Mouse (Mus musculus) hindbrain, embryonic 14.5 days (tissue): ENCODE measurements around the gene Zfp981. TPM values are rescaled to one million over a fixed set of nuclear protein-coding genes. Genes with fewer than 3 reads are reported as not detected.
A peak's percentile ranks its signal among the peaks of the same experiment; 100 is the strongest.
"Not testable (repeated sequence)": the region's sequence is repeated elsewhere in the genome, so short reads cannot be mapped to it uniquely, and the experiment has no call there.

Experiments used
- ATAC-seq: fragments of 200-750 bp; cut with Nextera tagmentation; 2 replicates; pipeline ENCODE4 v1.8.0; 2017; ENCODE audit warnings: moderate number of reproducible peaks, mild to moderate bottlenecking, moderate TSS enrichment, moderate library complexity; ENCODE audit not compliant: low FRiP score
- DNase-seq: peaks from one replicate; pipeline ENCODE4 v3.0.0-alpha.2; 2015; ENCODE audit warnings: low spot score
- H3K27ac ChIP-seq: fragments of 300-500 bp; sonication (generic); 2 replicates; pipeline ENCODE4 v1.5.1; 2014; ENCODE audit warnings: mild to moderate bottlenecking, moderate library complexity
- H3K27me3 ChIP-seq: fragments of 300-500 bp; sonication (generic); 2 replicates; pipeline ENCODE4 v1.6.1; 2014; ENCODE audit warnings: mild to moderate bottlenecking, low read length, mixed read lengths; ENCODE audit not compliant: control insufficient read depth, insufficient read depth
- H3K36me3 ChIP-seq: fragments of 300-500 bp; sonication (generic); replicated peaks from 2 replicates; pipeline ENCODE4 v1.6.1; 2014; ENCODE audit not compliant: control insufficient read depth, insufficient read depth
- H3K4me1 ChIP-seq: fragments of 300-500 bp; sonication (generic); replicated peaks from 2 replicates; pipeline ENCODE4 v1.6.1; 2014; ENCODE audit warnings: antibody characterized with exemption, low read length, mixed read lengths; ENCODE audit not compliant: control insufficient read depth, insufficient read depth
- H3K4me2 ChIP-seq: fragments of 300-500 bp; sonication (generic); replicated peaks from 2 replicates; pipeline ENCODE4 v1.6.1; 2014; ENCODE audit warnings: mild to moderate bottlenecking, moderate library complexity
- H3K4me3 ChIP-seq: fragments of 300-500 bp; sonication (generic); replicated peaks from 2 replicates; pipeline ENCODE4 v1.5.1; 2014; ENCODE audit warnings: mild to moderate bottlenecking, low read length
- H3K9ac ChIP-seq: fragments of 300-500 bp; sonication (generic); 2 replicates; pipeline ENCODE4 v1.6.1; 2014
- H3K9me3 ChIP-seq: fragments of 300-500 bp; sonication (generic); 2 replicates; pipeline ENCODE4 v1.6.1; 2016; ENCODE audit warnings: low read length; ENCODE audit not compliant: control insufficient read depth
- WGBS: fragments of 180-500 bp; shearing (Covaris S2); extraction: QIAGEN DNeasy Blood & Tissue Kit; methylation state at CpG from one replicate; pipeline ENCODE4 v1.1.7; 2014; 5-methylcytosine and 5-hydroxymethylcytosine counted together
- polyA plus RNA-seq: library from polyadenylated mRNA; unstranded; fragments of >200 nt; fragmentation: Nextera tagmentation; extraction: Ambion mirVana; gene quantifications from 2 replicates; pipeline ENCODE4 v1.2.1, GENCODE M21; 2014

Zfp981 gene
- polyA plus RNA-seq, 1 experiment from 2014 or later, result 0.19 TPM

DNA sequence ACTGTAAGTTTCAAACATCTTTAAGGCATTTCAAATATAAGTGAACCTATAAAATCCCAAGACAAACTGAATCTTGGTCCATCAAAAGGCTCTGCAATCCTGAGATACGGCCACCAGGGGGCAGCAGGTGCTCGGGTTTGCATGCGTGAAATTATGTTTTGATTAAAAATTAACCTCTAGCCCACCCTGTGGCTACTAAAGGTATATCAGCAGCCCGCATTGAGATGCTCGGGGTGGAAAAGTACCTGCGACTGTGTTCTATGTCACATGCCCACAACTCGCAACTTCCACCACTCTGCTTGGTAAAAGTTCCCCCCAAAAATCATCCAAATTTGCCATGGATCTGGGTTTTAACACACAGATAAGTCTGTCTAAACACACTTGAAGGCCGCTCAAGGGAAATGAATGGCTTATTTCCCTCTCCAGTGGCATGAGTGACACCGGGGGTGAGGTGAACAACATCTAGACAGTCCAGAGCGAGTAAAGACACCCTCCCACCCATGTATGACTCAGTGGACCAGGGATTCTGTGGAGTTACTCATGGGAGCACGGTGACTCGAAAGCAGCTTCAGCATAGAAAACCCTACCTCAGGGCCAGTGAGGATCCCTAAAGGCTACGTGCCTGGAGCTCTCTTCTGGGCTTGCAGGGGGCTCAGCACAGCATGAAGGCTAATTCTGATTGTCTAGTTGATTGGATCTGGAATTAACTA, 18.1 kb upstream of the Zfp981 start:
- not testable (repeated sequence) for H3K36me3 ChIP-seq, DNase-seq, H3K4me1 ChIP-seq, H3K27me3 ChIP-seq, H3K4me3 ChIP-seq, H3K4me2 ChIP-seq, H3K9ac ChIP-seq, H3K27ac ChIP-seq
- H3K9me3 ChIP-seq, result peaks cover 84% of the 10 kb centered on the region
- 74% methylated on average over 13 of the region's 13 CpGs for WGBS
- peak; percentile 46 for ATAC-seq

DNA sequence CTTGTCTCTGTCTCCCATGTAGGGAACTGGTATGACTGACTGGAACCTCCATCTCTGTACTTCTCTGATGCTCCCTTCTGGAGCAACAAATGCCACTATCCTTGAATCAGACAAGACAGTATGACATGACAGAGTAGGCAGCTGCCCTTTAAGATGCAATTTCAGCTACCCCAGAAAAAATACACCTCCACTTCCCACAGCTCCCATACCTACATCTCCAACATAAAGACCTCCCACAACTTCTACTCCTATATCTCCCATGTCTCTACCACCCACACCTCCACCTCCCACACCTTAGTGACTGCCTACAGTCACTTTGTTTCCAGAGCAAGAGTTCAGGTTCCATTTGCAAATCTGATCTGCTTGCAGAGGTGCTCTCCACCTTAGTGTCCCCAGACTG, 17.2 kb upstream of the Zfp981 start:
- DNase-seq, H3K4me2 ChIP-seq, H3K4me3 ChIP-seq, H3K27ac ChIP-seq, H3K9ac ChIP-seq, H3K27me3 ChIP-seq, ATAC-seq, H3K4me1 ChIP-seq, H3K36me3 ChIP-seq: not testable (repeated sequence)
- H3K9me3 ChIP-seq, result peaks cover 86% of the 10 kb centered on the region

DNA sequence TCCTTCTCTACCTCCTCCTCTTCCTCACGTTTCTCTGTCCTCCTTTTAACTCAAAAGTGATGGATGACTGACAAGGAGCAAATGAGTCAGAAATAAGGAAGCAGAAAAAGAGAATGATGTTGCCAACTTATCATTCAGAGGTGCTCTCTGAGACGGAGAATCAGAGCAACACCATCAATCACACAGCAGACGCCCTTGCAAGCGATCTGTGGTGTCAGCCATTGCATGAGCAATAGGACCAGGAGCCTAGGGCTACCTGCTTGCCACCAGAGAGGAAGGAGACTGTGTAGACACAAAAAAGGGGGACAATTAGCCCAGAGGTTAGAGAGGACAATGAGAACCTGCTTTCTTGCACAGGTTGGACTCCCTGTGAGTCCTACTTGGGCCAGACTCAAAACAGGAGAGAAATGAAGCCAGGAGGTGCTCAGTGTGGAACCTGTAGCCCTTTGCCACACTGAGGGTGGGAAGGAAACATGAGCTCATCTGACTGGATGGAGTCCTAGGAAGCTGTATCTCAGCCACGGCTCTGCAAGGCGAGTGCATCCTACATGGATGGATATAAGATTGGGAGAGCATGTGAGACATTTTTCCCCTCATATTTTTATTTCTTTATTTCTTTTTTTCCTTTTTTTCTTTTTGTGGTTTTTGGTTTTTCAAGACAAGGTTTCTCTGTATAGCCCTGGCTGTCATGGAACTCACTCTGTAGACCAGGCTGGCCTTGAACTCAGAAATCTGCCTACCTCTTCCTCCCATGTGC, 16.5 kb upstream of the Zfp981 start:
- not testable (repeated sequence) for H3K9ac ChIP-seq, H3K36me3 ChIP-seq, DNase-seq, H3K27me3 ChIP-seq, H3K4me1 ChIP-seq, H3K27ac ChIP-seq, ATAC-seq, H3K4me3 ChIP-seq, H3K4me2 ChIP-seq
- 75% methylated on average over 6 of the region's 6 CpGs for WGBS
- peaks cover 81% of the 10 kb centered on the region for H3K9me3 ChIP-seq

DNA sequence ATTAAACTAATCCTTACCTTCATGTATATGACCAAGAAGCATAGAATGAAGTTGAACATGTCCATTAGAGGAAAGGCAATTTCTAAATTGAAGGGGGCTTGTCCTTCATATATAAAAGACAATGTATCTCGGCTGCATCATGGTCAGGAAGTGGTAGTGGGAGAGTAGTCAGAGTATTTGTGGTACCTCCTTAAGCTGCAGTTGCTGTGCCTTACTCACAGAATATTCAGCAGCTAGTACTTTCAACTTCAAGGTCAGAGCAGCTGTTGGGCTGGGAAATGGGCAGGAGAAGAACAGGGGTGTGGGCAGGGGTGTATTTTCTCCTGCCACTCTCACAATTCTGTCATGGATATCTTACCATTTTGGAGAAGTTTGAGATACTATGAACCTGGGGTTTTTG, 15.1 kb upstream of the Zfp981 start:
- H3K27ac ChIP-seq, H3K4me1 ChIP-seq, H3K27me3 ChIP-seq, H3K4me3 ChIP-seq, H3K4me2 ChIP-seq, H3K36me3 ChIP-seq, DNase-seq, H3K9ac ChIP-seq: not testable (repeated sequence)
- H3K9me3 ChIP-seq, result peaks cover 76% of the 10 kb centered on the region
- WGBS, result 67% methylated on average over 1 of the region's 1 CpGs
- ATAC-seq, result peak; percentile 36

DNA sequence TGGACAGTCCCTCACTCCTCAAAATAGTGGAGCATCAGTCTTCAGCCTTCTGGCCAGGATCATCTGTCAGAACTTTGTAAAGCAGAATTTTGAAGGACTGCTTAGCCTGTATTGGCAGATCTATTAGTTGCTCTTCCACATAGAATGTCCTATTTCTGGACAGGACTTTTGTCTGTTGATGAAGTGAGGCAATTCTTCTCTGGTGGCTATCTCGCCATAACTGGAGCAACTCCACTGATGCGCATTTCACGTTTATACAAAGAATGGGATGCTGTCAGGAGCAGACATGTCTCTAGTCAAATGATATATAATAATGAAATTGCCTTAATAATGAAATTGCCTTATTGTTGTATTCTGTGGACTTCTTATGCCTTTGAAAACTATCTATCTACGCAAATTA, 12.6 kb upstream of the Zfp981 start:
- not testable (repeated sequence) for H3K9ac ChIP-seq, ATAC-seq
- H3K9me3 ChIP-seq, result peaks cover 77% of the 10 kb centered on the region

GRCm38 (mm10) chr4:146491993-146492392, 9.8 kb upstream of the Zfp981 start:
- H3K9me3 ChIP-seq, result peaks cover 74% of the 10 kb centered on the region
- not testable (repeated sequence) for H3K36me3 ChIP-seq, H3K27me3 ChIP-seq, H3K27ac ChIP-seq, H3K4me2 ChIP-seq, H3K9ac ChIP-seq, H3K4me1 ChIP-seq, DNase-seq, H3K4me3 ChIP-seq
- WGBS, result 80% methylated on average over 1 of the region's 1 CpGs
- ATAC-seq, result peak; percentile 40; the same call in 1 of the 2 replicates

More for the DNA sequence above, 12.6 kb upstream of the Zfp981 start:
- not testable (repeated sequence) for H3K4me2 ChIP-seq, DNase-seq, H3K4me1 ChIP-seq, H3K4me3 ChIP-seq, H3K36me3 ChIP-seq, H3K27ac ChIP-seq, H3K27me3 ChIP-seq
- WGBS, result 77% methylated on average over 4 of the region's 4 CpGs

DNA sequence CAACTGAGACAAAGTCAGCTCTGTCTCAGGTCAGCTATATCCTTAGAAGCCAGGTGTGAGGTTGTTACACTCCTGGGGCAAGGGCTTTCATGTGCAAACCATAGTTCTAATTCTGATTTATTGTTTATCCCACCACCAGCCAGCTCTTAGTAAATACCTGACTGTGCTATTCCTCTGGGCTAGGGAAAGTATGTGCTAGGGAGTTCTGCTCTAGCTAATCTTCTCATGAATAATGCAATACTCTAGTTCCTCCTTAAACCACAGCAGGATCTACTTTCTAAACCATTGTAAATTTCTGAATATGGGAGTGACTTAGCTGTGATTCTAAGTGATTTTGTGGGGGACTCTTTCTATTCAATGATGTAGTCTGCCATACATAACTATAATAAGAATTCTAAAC, 9.4 kb upstream of the Zfp981 start:
- DNase-seq, result no peak
- peaks cover 78% of the 10 kb centered on the region for H3K9me3 ChIP-seq
- ATAC-seq, result no peak
- no peaks in the 10 kb centered on the region for H3K4me1 ChIP-seq
- no peak overlapping the region for H3K4me3 ChIP-seq
- no peaks in the 10 kb centered on the region for H3K36me3 ChIP-seq
- H3K4me2 ChIP-seq, result no peak overlapping the region
- no peak overlapping the region for H3K27ac ChIP-seq
- no peak overlapping the region for H3K9ac ChIP-seq
- H3K27me3 ChIP-seq, result no peaks in the 10 kb centered on the region

GRCm38 (mm10) chr4:146492851-146493250, 9.0 kb upstream of the Zfp981 start:
- ATAC-seq (peak; percentile 12; the same call in 1 of the 2 replicates), DNase-seq (no peak)
- no peaks in the 10 kb centered on the region for H3K36me3 ChIP-seq
- H3K27me3 ChIP-seq, result no peaks in the 10 kb centered on the region
- 42% methylated on average over 1 of the region's 1 CpGs for WGBS
- no peak overlapping the region for H3K4me2 ChIP-seq
- no peak overlapping the region for H3K4me3 ChIP-seq
- H3K4me1 ChIP-seq, result no peaks in the 10 kb centered on the region
- no peak overlapping the region for H3K27ac ChIP-seq
- H3K9ac ChIP-seq, result no peak overlapping the region
- H3K9me3 ChIP-seq, result peaks cover 80% of the 10 kb centered on the region

DNA sequence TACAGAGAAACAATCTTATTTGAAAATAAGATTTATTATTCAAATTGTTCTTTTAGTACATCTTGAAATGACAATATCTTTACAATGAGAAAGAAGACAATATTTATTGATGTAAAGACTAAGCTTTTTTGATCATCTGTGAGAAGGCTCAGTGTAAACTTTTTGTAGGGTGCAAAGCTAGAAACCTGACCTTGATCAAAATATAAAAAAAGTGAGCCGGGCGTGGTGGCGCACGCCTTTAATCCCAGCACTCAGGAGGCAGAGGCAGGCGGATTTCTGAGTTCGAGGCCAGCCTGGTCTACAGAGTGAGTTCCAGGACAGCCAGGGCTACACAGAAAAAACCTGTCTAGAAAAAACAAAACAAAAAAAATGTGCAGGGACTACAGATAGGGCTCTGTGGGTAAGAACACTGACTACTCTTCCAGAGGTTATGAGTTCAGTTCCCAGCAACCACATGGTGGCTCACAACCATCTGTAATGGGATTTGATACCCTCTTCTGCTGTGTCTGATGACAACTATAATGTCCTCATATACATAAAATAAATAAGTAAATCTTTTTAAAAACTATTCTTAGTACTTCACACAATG, 8.4 kb upstream of the Zfp981 start:
- H3K9me3 ChIP-seq, result peaks cover 81% of the 10 kb centered on the region
- not testable (repeated sequence) for H3K27ac ChIP-seq, H3K4me1 ChIP-seq, H3K4me2 ChIP-seq, H3K4me3 ChIP-seq, H3K27me3 ChIP-seq, DNase-seq, H3K9ac ChIP-seq, H3K36me3 ChIP-seq
- ATAC-seq, result peak; percentile 34
- WGBS, result 88% methylated on average over 6 of the region's 6 CpGs
